ENCODE assay signal across 16 mouse cellular contexts in genomic region chr3:34509160-34509559, GRCm38 (mm10).
DNase-seq lines count a peak whose midpoint lies in the region; ATAC-seq lines count a peak whose summit lies in the region.
"Had no signal": no experiment of that assay in that cellular context is flagged by ENCODE, and none has a peak within 500 bp of the region (broad histone marks: within the 10 kb centered on the region; RNA-seq: fewer than 3 reads in every experiment).

No protein-coding gene starts in this region.

- ATAC-seq in forebrain, embryonic 12.5 days (ENCODE audit: low FRiP score) = peak; percentile 19; the same call in 1 of the 2 replicates
- no peak for ATAC-seq in kidney, embryonic 14.5 days (ENCODE audit: low FRiP score, low TSS enrichment)
- ATAC-seq in forebrain, embryonic 16.5 days = peak; percentile 23; the same call in 1 of the 2 replicates
- ATAC-seq: liver, postnatal 0 days had no signal

- no peaks in the 10 kb centered on the region for H3K36me3 ChIP-seq in forebrain, embryonic 12.5 days (replicated peaks)
- H3K36me3 ChIP-seq in forebrain, embryonic 10.5 days (replicated peaks) = no peaks in the 10 kb centered on the region
- no peaks in the 10 kb centered on the region for H3K36me3 ChIP-seq in kidney, embryonic 14.5 days (ENCODE audit: control insufficient read depth, insufficient read depth, low read length)
- no peaks in the 10 kb centered on the region for H3K36me3 ChIP-seq in forebrain, embryonic 16.5 days (ENCODE audit: control insufficient read depth, insufficient read depth)
- H3K36me3 ChIP-seq: limb, embryonic 13.5 days; midbrain, embryonic 12.5 days had no signal

- peaks cover 30% of the 10 kb centered on the region; the same call in 1 of the 2 replicates for H3K27me3 ChIP-seq in forebrain, embryonic 12.5 days
- peaks cover 62% of the 10 kb centered on the region for H3K27me3 ChIP-seq in forebrain, embryonic 10.5 days (ENCODE audit: poor library complexity, severe bottlenecking)
- H3K27me3 ChIP-seq in kidney, embryonic 14.5 days (ENCODE audit: control insufficient read depth, insufficient read depth, low read length) = no peaks in the 10 kb centered on the region
- H3K27me3 ChIP-seq in forebrain, embryonic 16.5 days (replicated peaks; ENCODE audit: control insufficient read depth, insufficient read depth, low read length) = no peaks in the 10 kb centered on the region

- H3K9ac ChIP-seq in forebrain, embryonic 12.5 days = no peak overlapping the region
- no peak overlapping the region for H3K9ac ChIP-seq in kidney, embryonic 14.5 days (ENCODE audit: low read depth, low read length)
- no peak overlapping the region for H3K9ac ChIP-seq in forebrain, embryonic 16.5 days (replicated peaks; ENCODE audit: low read depth, low read length)
- H3K9ac ChIP-seq: limb, embryonic 13.5 days; liver, postnatal 0 days; midbrain, embryonic 12.5 days had no signal

- H3K9me3 ChIP-seq in forebrain, embryonic 12.5 days = peaks cover 4% of the 10 kb centered on the region; the same call in 1 of the 2 replicates
- peaks cover 4% of the 10 kb centered on the region; the same call in 1 of the 2 replicates for H3K9me3 ChIP-seq in forebrain, embryonic 10.5 days
- 0 out of 2 replicates have a peak, but pooled peaks cover 3% of the 10 kb centered on the region for H3K9me3 ChIP-seq in kidney, embryonic 14.5 days (ENCODE audit: control insufficient read depth, low read length)
- H3K9me3 ChIP-seq in forebrain, embryonic 16.5 days (ENCODE audit: control insufficient read depth, low read length) = no peaks in the 10 kb centered on the region
- H3K9me3 ChIP-seq: midbrain, embryonic 12.5 days had no signal

- H3K4me2 ChIP-seq in forebrain, embryonic 12.5 days = no peak overlapping the region
- H3K4me2 ChIP-seq in kidney, embryonic 14.5 days (replicated peaks; ENCODE audit: low read depth, low read length) = no peak overlapping the region
- H3K4me2 ChIP-seq in forebrain, embryonic 16.5 days (ENCODE audit: low read length) = no peak overlapping the region
- H3K4me2 ChIP-seq: limb, embryonic 13.5 days; midbrain, embryonic 12.5 days had no signal

- WGBS in forebrain, embryonic 12.5 days = 34% methylated on average over 5 of the region's 5 CpGs
- 60% methylated on average over 5 of the region's 5 CpGs for WGBS in forebrain, embryonic 10.5 days
- WGBS in kidney, embryonic 14.5 days = 58% methylated on average over 5 of the region's 5 CpGs
- WGBS in forebrain, embryonic 16.5 days = 10% methylated on average over 5 of the region's 5 CpGs

- no peak overlapping the region for H3K27ac ChIP-seq in forebrain, embryonic 12.5 days
- H3K27ac ChIP-seq in forebrain, embryonic 10.5 days = no peak overlapping the region
- H3K27ac ChIP-seq in kidney, embryonic 14.5 days (ENCODE audit: low read depth, low read length) = no peak overlapping the region
- H3K27ac ChIP-seq in forebrain, embryonic 16.5 days (ENCODE audit: low read length) = no peak overlapping the region
- H3K27ac ChIP-seq: kidney, postnatal 0 days; limb, embryonic 13.5 days; midbrain, embryonic 12.5 days had no signal

- peaks cover 15% of the 10 kb centered on the region; the same call in 1 of the 2 replicates for H3K4me1 ChIP-seq in forebrain, embryonic 12.5 days
- peaks cover 23% of the 10 kb centered on the region for H3K4me1 ChIP-seq in forebrain, embryonic 10.5 days
- H3K4me1 ChIP-seq in kidney, embryonic 14.5 days (ENCODE audit: control insufficient read depth, insufficient read depth, low read length) = no peaks in the 10 kb centered on the region
- H3K4me1 ChIP-seq in forebrain, embryonic 16.5 days (replicated peaks; ENCODE audit: control insufficient read depth, insufficient read depth, low read length) = peaks cover 16% of the 10 kb centered on the region
- H3K4me1 ChIP-seq: limb, embryonic 13.5 days had no signal

- no peak overlapping the region for H3K4me3 ChIP-seq in forebrain, embryonic 12.5 days (replicated peaks)
- H3K4me3 ChIP-seq in forebrain, embryonic 10.5 days = no peak overlapping the region
- H3K4me3 ChIP-seq in kidney, embryonic 14.5 days (ENCODE audit: low read length) = no peak overlapping the region
- no peak overlapping the region for H3K4me3 ChIP-seq in forebrain, embryonic 16.5 days (replicated peaks; ENCODE audit: low read length)
- H3K4me3 ChIP-seq: limb, embryonic 13.5 days; midbrain, embryonic 12.5 days had no signal

- DNase-seq in forebrain, embryonic 10.5 days (ENCODE audit: extremely low spot score, low spot score) = no peak
- DNase-seq in kidney, adult 9 months = peak; percentile 18
- peak; percentile 53 for DNase-seq in 3T3-L1 (ENCODE audit: low read depth, low spot score)
- DNase-seq in adrenal gland, adult 2 months = no peak
- DNase-seq in adrenal gland, postnatal 36 days = no peak
- DNase-seq: adrenal gland, postnatal 14 days; cerebellum, postnatal 36 days; heart, postnatal 10 days; liver, postnatal 0 days; lung, postnatal 36 days had no signal

Comparison
In these comparisons a context has a peak if more than half of its experiments do, and no peak if none do; other contexts are left out.
1. DNase-seq: peak in kidney, adult 9 months (single experiment) and 3T3-L1 (single experiment); none in forebrain, embryonic 10.5 days (single experiment), adrenal gland, adult 2 months (single experiment) and adrenal gland, postnatal 36 days (0 of 2).